Mouse (Mus musculus) MEL-GATA-1-ER (cell line): ENCODE data around the gene Itm2c.

Source experiments
- DNase-seq: peaks from one replicate; pipeline ENCODE4 v3.0.0-alpha.2; 2012; ENCODE audit warnings: low read depth; ENCODE audit errors: extremely low read depth

The Itm2c gene

GRCm38 (mm10) chr1:85898761-85899387 lies 4.8 kb downstream of the Itm2c start:
- DNase-seq, result no peak

- no peak for DNase-seq
Measured at GRCm38 (mm10) chr1:85899388-85899761, 5.3 kb downstream of the Itm2c start.

- no peak for DNase-seq
Measured at GRCm38 (mm10) chr1:85900521-85901333, 6.6 kb downstream of the Itm2c start.

GRCm38 (mm10) chr1:85901516-85902107 lies 7.5 kb downstream of the Itm2c start:
- DNase-seq, result no peak

GRCm38 (mm10) chr1:85902108-85902561 lies 8.1 kb downstream of the Itm2c start:
- DNase-seq, result no peak

GRCm38 (mm10) chr1:85906892-85907291 lies 12.8 kb downstream of the Itm2c start:
- no peak for DNase-seq

- DNase-seq, result no peak
Measured at GRCm38 (mm10) chr1:85908754-85909590, 14.9 kb downstream of the Itm2c start.

- DNase-seq, result no peak
Measured at GRCm38 (mm10) chr1:85913078-85913755, 19.1 kb downstream of the Itm2c start.

- DNase-seq, result no peak
Measured at GRCm38 (mm10) chr1:85915890-85916289, 21.8 kb downstream of the Itm2c start.

- DNase-seq, result no peak
Measured at GRCm38 (mm10) chr1:85916830-85917450, 22.9 kb downstream of the Itm2c start.

- no peak for DNase-seq
Measured at GRCm38 (mm10) chr1:85919621-85920020, 25.5 kb downstream of the Itm2c start.

GRCm38 (mm10) chr1:85921725-85922124 lies 27.6 kb downstream of the Itm2c start:
- no peak for DNase-seq

- DNase-seq, result no peak
Measured at GRCm38 (mm10) chr1:85922127-85922864, 28.2 kb downstream of the Itm2c start.

GRCm38 (mm10) chr1:85922865-85923211 lies 28.8 kb downstream of the Itm2c start:
- DNase-seq, result no peak

GRCm38 (mm10) chr1:85925183-85925582 lies 31.1 kb downstream of the Itm2c start:
- DNase-seq, result no peak

GRCm38 (mm10) chr1:85928057-85928687 lies 34.1 kb downstream of the Itm2c start, which contains the start of gene 4933407L21Rik:
Gene 4933407L21Rik, plus strand, starts transcription at chr1:85928483.
- no peak for DNase-seq

GRCm38 (mm10) chr1:85928688-85929065 lies 34.6 kb downstream of the Itm2c start:
- DNase-seq, result no peak

GRCm38 (mm10) chr1:85929406-85929805 lies 35.3 kb downstream of the Itm2c start:
- no peak for DNase-seq

- no peak for DNase-seq
Measured at GRCm38 (mm10) chr1:85931170-85931569, 37.1 kb downstream of the Itm2c start.
